Mouse (Mus musculus) megakaryocyte-erythroid progenitor cell, adult 5 weeks (primary cell): ENCODE data around the gene Taf7l. TPM values are rescaled to one million over a fixed set of nuclear protein-coding genes. Genes with fewer than 3 reads are reported as not detected.

Source experiments
- polyA plus RNA-seq: library from polyadenylated mRNA; stranded (reverse); fragments of >175 nt; gene quantifications from 2 replicates; pipeline ENCODE4 v1.2.3, GENCODE M21; 2012

The Taf7l gene
- not detected in 2 replicates for polyA plus RNA-seq

DNA sequence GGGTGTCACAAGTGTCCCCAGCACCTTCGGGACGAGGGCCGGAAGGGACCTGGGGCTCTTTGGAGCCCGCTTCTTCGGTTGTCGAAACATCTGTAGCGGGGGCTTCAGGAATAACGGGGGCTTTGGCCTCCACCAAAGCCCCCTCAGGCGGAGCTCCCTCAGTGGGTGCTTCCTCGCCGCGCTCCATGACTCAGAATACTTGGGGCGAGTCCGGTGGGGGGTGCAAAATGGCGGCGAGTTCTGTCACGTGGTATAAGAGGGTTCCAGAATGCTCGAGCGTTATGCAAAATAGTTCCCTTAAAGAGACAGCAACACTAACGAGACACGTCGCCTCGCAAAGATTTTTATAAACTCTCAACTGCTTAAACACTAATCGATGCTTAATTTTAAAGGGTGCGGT is at the start of gene Taf7l:
TSS of gene Taf7l (minus strand) at position 201 of the 400 bp plus-strand sequence.

Other genes starting within 250 kb of the Taf7l start
- 0.91 and 1.5 TPM in 2 replicates for gene Trmt2b, start 199.5 kb downstream of the Taf7l start, polyA plus RNA-seq
- 0.03 TPM in 1 of 2 replicates, not detected in the other for gene Tmem35a, start 181.3 kb downstream of the Taf7l start, polyA plus RNA-seq
- gene Cenpi, start 168.4 kb downstream of the Taf7l start, polyA plus RNA-seq, result 0.71 and 0.93 TPM in 2 replicates
- 0.05 and 0.25 TPM in 2 replicates for gene Drp2, start 71.9 kb downstream of the Taf7l start, polyA plus RNA-seq
- gene Timm8a1, start 65.4 kb upstream of the Taf7l start, polyA plus RNA-seq, result 5.2 and 6.5 TPM in 2 replicates
- 13.9 and 17.7 TPM in 2 replicates for gene Btk, start 107.1 kb upstream of the Taf7l start, polyA plus RNA-seq
- 136 and 149 TPM in 2 replicates for gene Rpl36a, start 109.2 kb upstream of the Taf7l start, polyA plus RNA-seq
- 2.0 and 2.2 TPM in 2 replicates for gene Gla, start 124.6 kb upstream of the Taf7l start, polyA plus RNA-seq
- 20.1 and 24.0 TPM in 2 replicates for gene Hnrnph2, start 124.7 kb upstream of the Taf7l start, polyA plus RNA-seq
- gene Armcx4, start 210.0 kb upstream of the Taf7l start, polyA plus RNA-seq, result 0.69 and 1.2 TPM in 2 replicates
- 1.2 and 1.8 TPM in 2 replicates for gene Armcx1, start 241.5 kb upstream of the Taf7l start, polyA plus RNA-seq